Mouse (Mus musculus): ENCODE data around the gene Itprid1.

DNA sequence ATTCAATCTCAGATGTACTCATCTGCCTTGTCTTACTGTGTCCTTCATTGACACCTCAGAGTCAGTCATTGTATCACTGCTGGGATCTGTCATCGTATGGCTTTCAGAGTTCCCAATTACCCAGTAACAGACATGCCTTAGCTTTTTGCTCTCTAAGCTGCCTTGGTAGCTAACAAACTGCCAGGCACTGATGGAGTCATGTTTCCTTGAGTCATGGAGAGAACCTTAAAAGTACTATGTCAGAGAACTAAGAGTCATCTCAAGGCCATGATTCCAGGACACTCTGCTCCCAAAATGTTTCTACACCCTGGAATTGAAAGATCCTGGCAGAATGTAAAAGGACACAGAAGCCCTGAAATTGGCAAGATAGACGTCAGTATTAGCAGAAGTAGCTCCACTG is 143.1 kb downstream of the Itprid1 start:
- TF ChIP-seq CHD2 (IDR thresholded peaks at IDR 0.05; ENCODE audit: low read depth, low read length) (no peak), MAFK (IDR thresholded peaks at IDR 0.05; ENCODE audit: insufficient read depth, low read depth, low read length) (no peak), ZNF384 (IDR thresholded peaks at IDR 0.05; ENCODE audit: low read depth, low read length) (no peak), ZC3H11A (IDR thresholded peaks at IDR 0.05; ENCODE audit: borderline replicate concordance, low read depth, low read length) (no peak)

All from ES-E14 (cell line).